In genomic region chr12:13195506-13195905, GRCm38 (mm10) we compare ENCODE assay signal across 20 mouse cellular contexts. TPM values are rescaled to one million over a fixed set of nuclear protein-coding genes. Genes with fewer than 3 reads are reported as not detected.
DNase-seq lines count a peak whose midpoint lies in the region; ATAC-seq and TF ChIP-seq lines count a peak whose summit lies in the region.
"Had no signal": no experiment of that assay in that cellular context is flagged by ENCODE, and none has a peak within 500 bp of the region (broad histone marks: within the 10 kb centered on the region; RNA-seq: fewer than 3 reads in every experiment).

No protein-coding gene starts in this region.

- H3K27me3 ChIP-seq in embryonic facial prominence, embryonic 10.5 days (replicated peaks; ENCODE audit: low read depth, poor library complexity, severe bottlenecking): no peaks in the 10 kb centered on the region
- H3K27me3 ChIP-seq in stomach, postnatal 0 days (ENCODE audit: control insufficient read depth, insufficient read depth, low read length): no peaks in the 10 kb centered on the region
- H3K27me3 ChIP-seq: embryonic facial prominence, embryonic 12.5 days; forebrain, embryonic 13.5 days; forebrain, embryonic 15.5 days had no signal

- no peak for TF ChIP-seq CTCF in stomach, postnatal 0 days (IDR thresholded peaks at IDR 0.05; ENCODE audit: low read depth)

- TF ChIP-seq EP300 in stomach, postnatal 0 days (optimal IDR thresholded peaks at IDR 0.05): no peak

- H3K36me3 ChIP-seq in embryonic facial prominence, embryonic 10.5 days (replicated peaks): no peaks in the 10 kb centered on the region
- H3K36me3 ChIP-seq in stomach, postnatal 0 days (ENCODE audit: control insufficient read depth, insufficient read depth, low read length): no peaks in the 10 kb centered on the region
- H3K36me3 ChIP-seq: embryonic facial prominence, embryonic 12.5 days; forebrain, embryonic 15.5 days had no signal

- no peaks in the 10 kb centered on the region for H3K9me3 ChIP-seq in embryonic facial prominence, embryonic 10.5 days
- no peaks in the 10 kb centered on the region for H3K9me3 ChIP-seq in stomach, postnatal 0 days (ENCODE audit: control insufficient read depth, low read length)
- H3K9me3 ChIP-seq: embryonic facial prominence, embryonic 12.5 days; forebrain, embryonic 13.5 days; forebrain, embryonic 15.5 days had no signal

- H3K27ac ChIP-seq in embryonic facial prominence, embryonic 10.5 days (replicated peaks): no peak overlapping the region
- H3K27ac ChIP-seq in stomach, postnatal 0 days (replicated peaks): no peak overlapping the region
- H3K27ac ChIP-seq: embryonic facial prominence, embryonic 12.5 days; forebrain, embryonic 13.5 days; forebrain, embryonic 15.5 days had no signal

- DNase-seq in embryo, embryonic 10.5 days (ENCODE audit: low spot score): peak; percentile 61
- DNase-seq in embryo, embryonic 11 days: no peak
- DNase-seq in embryonic facial prominence, embryonic 10.5 days (ENCODE audit: low spot score): peak; percentile 10
- DNase-seq in forelimb bud, embryonic 11.5 days (ENCODE audit: low read depth, low spot score): peak; percentile 78
- peak; percentile 39 for DNase-seq in mesoderm, embryonic 11.5 days (ENCODE audit: low read depth, low spot score)
- no peak for DNase-seq in stomach, postnatal 0 days (ENCODE audit: low spot score)
- DNase-seq in spleen, adult 12 weeks (ENCODE audit: low spot score): no peak
- DNase-seq: adrenal gland, adult 2 months; adrenal gland, postnatal 10 days; adrenal gland, postnatal 25 days; cerebellum, adult 11 months; cerebellum, adult 18-20 months; cerebellum, adult 8-10 months; cerebellum, adult 9-11 months; cerebellum, postnatal 14 days; cerebellum, postnatal 36 days; forebrain, postnatal 0 days had no signal

- ATAC-seq in stomach, postnatal 0 days (ENCODE audit: low FRiP score, low TSS enrichment): no peak
- ATAC-seq: forebrain, embryonic 13.5 days; forebrain, embryonic 15.5 days; forebrain, postnatal 0 days had no signal

- H3K9ac ChIP-seq in stomach, postnatal 0 days (ENCODE audit: low read length): no peak overlapping the region
- H3K9ac ChIP-seq: embryonic facial prominence, embryonic 12.5 days; forebrain, embryonic 13.5 days; forebrain, embryonic 15.5 days; forebrain, postnatal 0 days had no signal

- peaks cover 15% of the 10 kb centered on the region for H3K4me1 ChIP-seq in embryonic facial prominence, embryonic 10.5 days
- H3K4me1 ChIP-seq in stomach, postnatal 0 days (replicated peaks; ENCODE audit: control insufficient read depth, insufficient read depth): no peaks in the 10 kb centered on the region
- H3K4me1 ChIP-seq: embryonic facial prominence, embryonic 12.5 days; forebrain, embryonic 13.5 days; forebrain, embryonic 15.5 days had no signal

- H3K4me3 ChIP-seq in embryonic facial prominence, embryonic 10.5 days: no peak overlapping the region
- no peak overlapping the region for H3K4me3 ChIP-seq in stomach, postnatal 0 days (ENCODE audit: low read depth, low read length)
- H3K4me3 ChIP-seq: embryonic facial prominence, embryonic 12.5 days; forebrain, embryonic 13.5 days; forebrain, embryonic 15.5 days had no signal

- no peak overlapping the region for H3K4me2 ChIP-seq in stomach, postnatal 0 days (replicated peaks; ENCODE audit: low read depth)
- H3K4me2 ChIP-seq: embryonic facial prominence, embryonic 12.5 days; forebrain, embryonic 13.5 days; forebrain, embryonic 15.5 days had no signal

RNA-seq across cellular contexts. Expression of gene Ddx1, which starts 53.5 kb away (rescaled TPM):
- polyA plus RNA-seq in embryonic facial prominence, embryonic 10.5 days (2016; fragmentation: Nextera tagmentation; extraction: Ambion mirVana): 199 and 202 TPM in 2 replicates
- polyA plus RNA-seq in stomach, postnatal 0 days (2015; fragmentation: Nextera tagmentation; extraction: Ambion mirVana): 61.3 and 62.4 TPM in 2 replicates

Comparison
In these comparisons a context has a peak if more than half of its experiments do, and no peak if none do; other contexts are left out.
1. DNase-seq: peak in embryo, embryonic 10.5 days (single experiment), embryonic facial prominence, embryonic 10.5 days (single experiment), forelimb bud, embryonic 11.5 days (single experiment) and mesoderm, embryonic 11.5 days (single experiment); none in embryo, embryonic 11 days (single experiment), stomach, postnatal 0 days (single experiment) and spleen, adult 12 weeks (single experiment).